Mouse (Mus musculus) midbrain, embryonic 12.5 days (tissue): ENCODE measurements around the gene Snx4. TPM values are rescaled to one million over a fixed set of nuclear protein-coding genes. Genes with fewer than 3 reads are reported as not detected.

Experiments used
- ATAC-seq: fragments of 200-750 bp; cut with Nextera tagmentation; 2 replicates; pipeline ENCODE4 v1.8.0; 2017; ENCODE audit warnings: low read depth, moderate TSS enrichment, moderate library complexity; ENCODE audit not compliant: low FRiP score
- H3K27ac ChIP-seq: fragments of 300-500 bp; sonication (generic); replicated peaks from 2 replicates; pipeline ENCODE4 v1.5.1; 2016; ENCODE audit warnings: mild to moderate bottlenecking
- H3K27me3 ChIP-seq: fragments of 300-500 bp; sonication (generic); 2 replicates; pipeline ENCODE4 v1.6.1; 2016; ENCODE audit warnings: mild to moderate bottlenecking
- H3K36me3 ChIP-seq: fragments of 300-500 bp; sonication (generic); 2 replicates; pipeline ENCODE4 v1.6.1; 2016
- H3K4me1 ChIP-seq: fragments of 300-500 bp; sonication (generic); 2 replicates; pipeline ENCODE4 v1.6.1; 2016
- H3K4me2 ChIP-seq: fragments of 300-500 bp; sonication (generic); replicated peaks from 2 replicates; pipeline ENCODE4 v1.6.1; 2016; ENCODE audit warnings: mild to moderate bottlenecking, moderate library complexity
- H3K4me3 ChIP-seq: fragments of 300-500 bp; sonication (generic); 2 replicates; pipeline ENCODE4 v1.5.1; 2016; ENCODE audit warnings: mild to moderate bottlenecking
- H3K9ac ChIP-seq: fragments of 300-500 bp; sonication (generic); replicated peaks from 2 replicates; pipeline ENCODE4 v1.6.1; 2016; ENCODE audit warnings: mild to moderate bottlenecking, moderate library complexity
- H3K9me3 ChIP-seq: fragments of 300-500 bp; sonication (generic); 2 replicates; pipeline ENCODE4 v1.6.1; 2016; ENCODE audit warnings: mild to moderate bottlenecking
- WGBS: fragments of 180-500 bp; shearing (Covaris S2); methylation state at CpG from one replicate; pipeline ENCODE4 v1.1.7; 2016; 5-methylcytosine and 5-hydroxymethylcytosine counted together
- polyA plus RNA-seq: library from polyadenylated mRNA; unstranded; fragments of >200 nt; fragmentation: Nextera tagmentation; extraction: Ambion mirVana; gene quantifications from 2 replicates; pipeline ENCODE4 v1.2.1, GENCODE M21; 2016

Snx4 gene
- polyA plus RNA-seq, 1 experiment from 2014 or later, result 80.2 TPM

DNA sequence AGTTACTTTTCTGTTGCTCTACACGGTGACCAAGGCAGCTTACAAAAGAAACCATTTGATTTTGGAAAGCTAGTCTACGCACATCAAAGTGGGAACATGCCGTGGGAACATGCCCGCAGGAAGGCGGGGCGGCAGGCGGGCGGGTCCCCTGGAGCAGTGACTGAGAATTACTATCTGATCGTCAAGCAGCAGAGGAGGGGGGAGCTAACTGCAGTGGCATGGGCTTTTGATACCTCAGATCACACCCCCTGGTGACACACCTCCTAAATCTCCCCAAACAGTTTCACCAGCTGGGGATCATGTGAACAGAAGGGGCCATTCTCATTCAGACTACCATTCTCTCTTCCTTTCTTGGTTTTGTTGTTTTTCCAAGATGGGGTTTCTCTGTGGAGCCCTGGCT lies 37.3 kb downstream of the Snx4 start:
- Histone ChIP-seq H3K27ac (no peak overlapping the region), H3K9ac (no peak overlapping the region), H3K4me3 (no peak overlapping the region), H3K27me3 (no peaks in the 10 kb centered on the region), H3K4me2 (no peak overlapping the region), H3K4me1 (no peaks in the 10 kb centered on the region), H3K9me3 (peaks cover 6% of the 10 kb centered on the region; the same call in 1 of the 2 replicates), H3K36me3 (peaks cover 75% of the 10 kb centered on the region)
- 79% methylated on average over 9 of the region's 9 CpGs for WGBS
- no peak for ATAC-seq

DNA sequence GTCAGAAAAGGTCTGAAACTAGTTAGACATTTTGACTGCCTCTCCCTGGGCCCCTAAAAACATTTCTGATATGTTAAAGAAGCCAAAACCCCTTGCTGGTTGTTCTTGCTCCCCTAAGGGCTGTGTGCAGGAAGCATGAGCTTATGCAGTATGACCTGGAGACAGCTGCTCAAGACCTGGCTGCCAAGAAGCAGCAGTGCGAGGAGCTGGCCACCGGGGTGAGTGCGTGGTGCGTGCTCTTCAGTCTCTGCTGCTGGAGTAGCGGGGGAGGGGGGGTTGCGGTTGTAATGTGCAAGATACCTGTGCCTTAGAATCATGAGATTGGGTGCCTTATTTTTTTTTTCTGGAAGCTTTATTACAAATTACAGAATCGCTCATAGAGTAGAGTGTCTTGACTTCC lies 38.7 kb downstream of the Snx4 start:
- H3K4me1 ChIP-seq, result no peaks in the 10 kb centered on the region
- no peaks in the 10 kb centered on the region for H3K27me3 ChIP-seq
- peaks cover 85% of the 10 kb centered on the region for H3K36me3 ChIP-seq
- H3K27ac ChIP-seq, result no peak overlapping the region
- no peak overlapping the region for H3K4me3 ChIP-seq
- no peak overlapping the region for H3K4me2 ChIP-seq
- WGBS, result 90% methylated on average over 7 of the region's 7 CpGs
- H3K9me3 ChIP-seq, result peaks cover 6% of the 10 kb centered on the region; the same call in 1 of the 2 replicates
- H3K9ac ChIP-seq, result no peak overlapping the region
- no peak for ATAC-seq

DNA sequence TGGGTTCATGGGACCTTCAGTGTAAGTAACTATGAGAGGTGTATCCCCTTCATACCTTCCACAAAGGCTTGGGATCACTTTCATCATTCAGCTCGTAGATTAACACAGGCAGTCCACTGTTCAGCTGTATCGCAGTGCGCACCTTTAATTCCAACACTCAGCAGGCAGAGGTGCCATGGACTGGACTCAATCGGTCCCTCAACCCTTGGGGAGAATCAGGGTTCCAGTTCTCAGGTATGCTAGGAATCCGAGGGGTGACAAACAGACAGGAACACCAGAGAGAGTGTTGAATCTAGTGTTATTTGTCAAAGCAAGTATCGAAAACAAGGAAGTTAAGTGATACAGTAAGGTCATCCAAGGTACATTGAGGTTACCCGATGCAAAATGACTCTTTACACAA lies 41.0 kb downstream of the Snx4 start:
- Histone ChIP-seq H3K4me2 (no peak overlapping the region), H3K9me3 (peaks cover 6% of the 10 kb centered on the region; the same call in 1 of the 2 replicates), H3K27me3 (no peaks in the 10 kb centered on the region), H3K27ac (no peak overlapping the region), H3K36me3 (peaks cover 96% of the 10 kb centered on the region), H3K9ac (no peak overlapping the region), H3K4me1 (no peaks in the 10 kb centered on the region), H3K4me3 (no peak overlapping the region)
- no peak for ATAC-seq
- WGBS, result 96% methylated on average over 7 of the region's 7 CpGs

DNA sequence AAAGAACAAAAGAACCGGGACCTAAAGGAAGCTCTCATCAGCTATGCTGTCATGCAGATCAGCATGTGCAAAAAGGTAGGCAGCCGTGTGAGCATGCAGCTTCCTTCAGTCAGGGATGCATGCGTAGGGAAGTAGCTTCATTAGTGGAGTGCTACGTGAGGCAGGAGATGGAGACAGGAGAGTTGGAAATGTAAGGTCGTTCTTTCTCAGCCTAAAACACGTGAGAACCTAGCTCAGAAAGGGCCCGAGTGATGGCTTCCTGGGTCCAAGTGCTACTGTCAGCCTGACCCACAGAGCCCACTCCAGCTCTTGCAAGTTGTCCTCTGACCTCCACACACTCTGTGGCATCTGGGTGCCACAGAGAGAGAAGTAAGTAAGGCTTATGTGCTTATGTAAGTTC lies 43.4 kb downstream of the Snx4 start:
- WGBS, result 94% methylated on average over 7 of the region's 7 CpGs
- Histone ChIP-seq H3K4me2 (no peak overlapping the region), H3K4me1 (no peaks in the 10 kb centered on the region), H3K4me3 (no peak overlapping the region), H3K36me3 (peaks cover 93% of the 10 kb centered on the region), H3K27ac (no peak overlapping the region), H3K9me3 (peaks cover 6% of the 10 kb centered on the region; the same call in 1 of the 2 replicates), H3K27me3 (no peaks in the 10 kb centered on the region), H3K9ac (no peak overlapping the region)
- ATAC-seq, result no peak

DNA sequence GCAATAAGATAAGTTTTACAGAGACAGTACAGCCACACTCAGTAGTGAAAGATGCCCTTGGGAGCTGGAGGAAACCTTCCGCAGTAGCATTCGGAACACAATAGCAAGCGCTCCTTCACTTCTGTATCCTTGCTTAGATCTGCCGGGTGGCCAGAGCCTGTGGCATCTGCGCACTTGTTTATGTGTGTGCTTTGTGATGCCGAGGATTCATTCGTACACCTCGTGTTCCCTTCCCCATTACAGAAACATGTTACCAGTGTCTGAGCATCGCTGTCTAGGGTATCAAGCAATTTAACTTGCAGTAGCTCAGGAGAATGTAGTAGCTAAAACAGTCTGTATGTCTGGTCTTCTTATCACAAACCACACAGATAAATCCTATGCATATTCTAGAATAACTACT lies 44.1 kb downstream of the Snx4 start:
- peaks cover 93% of the 10 kb centered on the region for H3K36me3 ChIP-seq
- no peaks in the 10 kb centered on the region for H3K27me3 ChIP-seq
- no peak overlapping the region for H3K4me3 ChIP-seq
- H3K9ac ChIP-seq, result no peak overlapping the region
- H3K27ac ChIP-seq, result no peak overlapping the region
- H3K4me2 ChIP-seq, result no peak overlapping the region
- no peaks in the 10 kb centered on the region for H3K4me1 ChIP-seq
- 94% methylated on average over 9 of the region's 9 CpGs for WGBS
- ATAC-seq, result no peak
- H3K9me3 ChIP-seq, result peaks cover 6% of the 10 kb centered on the region; the same call in 1 of the 2 replicates

DNA sequence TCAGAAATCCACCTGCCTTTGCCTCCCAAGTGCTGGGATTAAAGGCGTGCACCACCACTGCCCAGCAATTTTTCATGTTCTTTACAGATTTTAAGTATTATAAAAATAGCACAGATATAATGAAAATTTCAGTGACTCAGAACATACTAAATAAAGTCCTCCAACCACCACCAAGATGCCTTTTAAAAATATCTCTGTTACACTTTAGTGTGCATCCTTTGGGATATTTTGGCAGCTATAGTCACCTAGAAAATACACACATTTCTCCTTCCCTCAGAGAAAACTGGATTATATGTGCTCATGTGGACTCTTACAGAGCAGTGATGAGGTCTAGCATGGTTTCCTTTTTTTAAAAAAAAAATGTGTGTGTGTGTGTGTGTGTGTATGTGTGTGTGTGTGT lies 46.3 kb downstream of the Snx4 start:
- no peaks in the 10 kb centered on the region for H3K9me3 ChIP-seq
- H3K27me3 ChIP-seq, result no peaks in the 10 kb centered on the region
- ATAC-seq, result no peak
- H3K4me2 ChIP-seq, result no peak overlapping the region
- 97% methylated on average over 1 of the region's 1 CpGs for whole genome bisulfite sequencing
- no peaks in the 10 kb centered on the region for H3K4me1 ChIP-seq
- no peak overlapping the region for H3K9ac ChIP-seq
- H3K27ac ChIP-seq, result no peak overlapping the region
- no peak overlapping the region for H3K4me3 ChIP-seq
- H3K36me3 ChIP-seq, result peaks cover 82% of the 10 kb centered on the region

DNA sequence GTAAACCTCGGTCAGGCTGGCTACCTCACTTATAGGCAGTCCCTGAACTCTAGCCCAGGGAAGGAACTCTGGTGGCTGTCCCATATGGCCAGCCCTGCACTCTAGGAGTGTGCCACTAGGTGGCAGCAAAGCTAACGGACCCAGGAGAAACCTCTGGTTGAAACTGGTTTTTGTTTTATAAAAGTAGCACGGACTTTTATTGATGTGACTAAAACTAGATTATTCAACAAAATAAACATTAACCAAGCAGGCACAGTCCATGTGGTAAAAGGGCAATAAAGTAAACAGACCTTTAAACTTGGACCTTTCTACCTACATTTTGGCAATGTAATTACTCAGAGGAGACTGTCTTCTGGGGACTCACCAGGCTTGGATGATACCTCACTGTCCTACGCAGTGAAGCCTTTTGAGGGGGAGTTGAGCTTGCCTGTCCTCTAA lies 55.4 kb downstream of the Snx4 start:
- H3K9ac ChIP-seq, result no peak overlapping the region
- H3K27me3 ChIP-seq, result no peaks in the 10 kb centered on the region
- H3K4me3 ChIP-seq, result no peak overlapping the region
- H3K9me3 ChIP-seq, result no peaks in the 10 kb centered on the region
- 19% methylated on average over 4 of the region's 4 CpGs for WGBS
- ATAC-seq, result no peak
- H3K4me2 ChIP-seq, result no peak overlapping the region
- peaks cover 3% of the 10 kb centered on the region; the same call in 1 of the 2 replicates for H3K4me1 ChIP-seq
- H3K27ac ChIP-seq, result no peak overlapping the region
- H3K36me3 ChIP-seq, result no peaks in the 10 kb centered on the region; the same call in 1 of the 2 replicates

DNA sequence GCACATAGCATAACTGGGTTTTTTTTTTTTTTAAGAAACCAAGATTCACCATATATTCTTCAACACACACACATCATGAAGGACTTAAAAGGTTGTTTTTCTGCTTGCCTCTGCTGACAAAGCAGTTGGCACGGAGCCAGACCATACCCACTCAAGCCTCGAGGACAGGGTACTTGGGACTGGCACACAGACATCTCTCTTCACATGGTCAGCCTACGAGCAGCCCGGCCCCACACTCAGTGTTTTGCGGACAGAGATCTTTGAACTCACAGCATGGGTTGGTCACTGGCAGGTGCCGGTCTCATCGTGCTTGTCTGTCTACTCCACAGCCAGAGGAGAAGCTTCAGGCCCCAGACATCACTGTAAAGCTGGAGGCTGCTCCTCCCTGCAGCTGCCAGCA lies 56.5 kb downstream of the Snx4 start:
- no peak overlapping the region for H3K4me2 ChIP-seq
- H3K27me3 ChIP-seq, result no peaks in the 10 kb centered on the region
- H3K9ac ChIP-seq, result no peak overlapping the region
- no peak for ATAC-seq
- H3K4me3 ChIP-seq, result no peak overlapping the region
- 81% methylated on average over 7 of the region's 7 CpGs for WGBS
- no peaks in the 10 kb centered on the region for H3K9me3 ChIP-seq
- H3K27ac ChIP-seq, result no peak overlapping the region
- peaks cover 3% of the 10 kb centered on the region; the same call in 1 of the 2 replicates for H3K4me1 ChIP-seq
- H3K36me3 ChIP-seq, result no peaks in the 10 kb centered on the region; the same call in 1 of the 2 replicates

DNA sequence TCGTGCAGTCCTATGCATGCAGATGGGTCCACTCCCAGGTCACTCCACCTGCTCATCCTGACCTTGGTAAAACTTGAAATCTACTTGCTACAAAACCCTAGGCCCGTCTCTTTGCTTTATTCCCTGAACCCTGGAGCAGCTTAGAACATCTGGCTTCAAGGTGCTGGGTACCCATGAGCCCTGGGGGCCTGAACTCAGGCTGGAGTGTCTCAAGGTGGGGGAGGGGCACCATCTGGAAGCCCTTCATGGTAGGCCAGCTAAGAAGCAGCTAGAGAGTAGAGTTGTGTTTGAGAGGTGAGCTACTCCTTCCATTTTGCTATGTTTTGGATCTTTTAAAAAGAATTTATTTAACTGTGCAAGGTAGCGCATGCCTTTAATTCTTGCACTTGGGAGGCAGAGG lies 57.8 kb downstream of the Snx4 start:
- Histone ChIP-seq H3K4me3 (no peak overlapping the region), H3K36me3 (no peaks in the 10 kb centered on the region), H3K4me1 (peaks cover 3% of the 10 kb centered on the region; the same call in 1 of the 2 replicates), H3K27me3 (no peaks in the 10 kb centered on the region), H3K27ac (no peak overlapping the region), H3K9me3 (no peaks in the 10 kb centered on the region), H3K9ac (no peak overlapping the region), H3K4me2 (no peak overlapping the region)
- ATAC-seq, result no peak
- WGBS, result 90% methylated on average over 3 of the region's 3 CpGs

DNA sequence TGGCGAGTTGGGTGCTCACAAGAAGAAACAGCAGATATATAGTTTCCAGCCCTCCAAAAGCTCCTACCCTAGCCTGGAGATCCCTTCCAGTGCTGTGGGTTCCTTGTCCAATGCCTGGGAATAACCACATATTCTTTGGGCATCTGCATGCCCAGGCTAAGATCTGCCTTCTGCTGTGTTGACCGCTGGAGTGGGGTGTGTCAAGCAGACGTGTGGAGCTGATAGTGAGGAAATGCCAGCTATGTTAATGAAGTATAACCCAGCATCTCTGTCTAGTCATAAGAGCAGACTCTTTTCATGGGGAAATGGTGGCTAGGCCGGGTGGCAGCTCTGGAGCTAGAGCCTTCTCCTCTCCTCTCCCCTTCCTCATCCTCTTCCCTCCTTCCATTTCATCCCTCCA lies 64.4 kb downstream of the Snx4 start:
- ATAC-seq, result no peak
- Histone ChIP-seq H3K4me1 (no peaks in the 10 kb centered on the region), H3K27ac (no peak overlapping the region), H3K9me3 (no peaks in the 10 kb centered on the region), H3K4me2 (no peak overlapping the region), H3K27me3 (no peaks in the 10 kb centered on the region), H3K36me3 (no peaks in the 10 kb centered on the region), H3K4me3 (no peak overlapping the region), H3K9ac (no peak overlapping the region)
- 93% methylated on average over 4 of the region's 4 CpGs for WGBS

DNA sequence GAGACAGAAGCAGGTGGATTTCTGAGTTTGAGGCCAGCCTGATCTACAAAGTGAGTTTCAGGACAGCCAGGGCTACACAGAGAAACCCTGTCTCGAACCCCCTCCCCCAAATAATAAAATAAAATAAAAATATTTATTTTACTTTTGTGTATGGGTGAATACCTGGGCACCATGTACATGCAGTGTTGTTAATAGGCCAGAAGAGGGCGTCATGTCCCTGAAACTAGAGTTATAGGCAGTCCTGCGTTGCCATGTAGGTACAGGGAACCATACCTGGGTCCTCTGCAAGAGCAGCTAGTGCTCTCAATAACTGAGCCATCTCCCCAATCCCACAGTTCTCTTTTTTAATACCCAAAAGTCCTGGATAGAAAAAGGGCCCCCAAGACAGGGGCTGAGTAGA lies 66.4 kb downstream of the Snx4 start:
- H3K4me3 ChIP-seq, result no peak overlapping the region
- WGBS, result 66% methylated on average over 3 of the region's 3 CpGs
- ATAC-seq, result no peak
- no peaks in the 10 kb centered on the region for H3K27me3 ChIP-seq
- no peak overlapping the region for H3K4me2 ChIP-seq
- H3K4me1 ChIP-seq, result no peaks in the 10 kb centered on the region
- no peaks in the 10 kb centered on the region for H3K36me3 ChIP-seq
- no peak overlapping the region for H3K9ac ChIP-seq
- H3K27ac ChIP-seq, result no peak overlapping the region
- H3K9me3 ChIP-seq, result no peaks in the 10 kb centered on the region

DNA sequence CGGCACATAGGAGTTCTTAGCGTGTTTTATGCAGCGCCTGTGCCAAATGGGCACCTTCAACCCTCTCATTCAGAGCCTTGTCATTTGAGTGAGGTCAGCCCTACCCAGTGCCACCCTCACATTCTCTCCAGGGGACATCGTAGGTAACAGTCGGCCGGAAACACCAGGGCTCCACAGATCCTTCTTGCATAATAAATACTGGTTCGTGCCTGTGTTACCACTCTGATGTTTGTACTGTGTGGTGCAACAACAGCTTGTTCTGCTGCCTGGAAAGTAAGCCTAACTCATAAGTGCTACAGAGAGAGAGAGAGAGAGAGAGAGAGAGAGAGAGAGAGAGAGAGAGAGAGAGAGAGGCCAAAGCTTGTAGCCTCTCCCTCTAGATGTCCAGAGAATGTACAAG lies 66.8 kb downstream of the Snx4 start:
- 90% methylated on average over 7 of the region's 7 CpGs for WGBS
- H3K9me3 ChIP-seq, result no peaks in the 10 kb centered on the region
- no peak overlapping the region for H3K27ac ChIP-seq
- no peaks in the 10 kb centered on the region for H3K4me1 ChIP-seq
- no peak overlapping the region for H3K9ac ChIP-seq
- H3K27me3 ChIP-seq, result no peaks in the 10 kb centered on the region
- no peak overlapping the region for H3K4me3 ChIP-seq
- no peak overlapping the region for H3K4me2 ChIP-seq
- H3K36me3 ChIP-seq, result no peaks in the 10 kb centered on the region
- no peak for ATAC-seq
